Mouse (Mus musculus) stomach, postnatal 0 days (tissue): ENCODE measurements around the gene Omp. TPM values are rescaled to one million over a fixed set of nuclear protein-coding genes. Genes with fewer than 3 reads are reported as not detected.

ENCODE experiments used
- ATAC-seq: fragments of 200-750 bp; cut with Nextera tagmentation; 2 replicates; pipeline ENCODE4 v1.8.0; 2017; ENCODE audit not compliant: low FRiP score, low TSS enrichment
- DNase-seq: peaks from one replicate; pipeline ENCODE4 v3.0.0-alpha.2; 2016; ENCODE audit warnings: low spot score
- H3K27ac ChIP-seq: fragments of 300-500 bp; sonication (generic); replicated peaks from 2 replicates; pipeline ENCODE4 v1.5.1; 2014; ENCODE audit warnings: mild to moderate bottlenecking, control low read depth
- H3K27me3 ChIP-seq: fragments of 300-500 bp; sonication (generic); 2 replicates; pipeline ENCODE4 v1.6.1; 2014; ENCODE audit warnings: low read length; ENCODE audit not compliant: control insufficient read depth, insufficient read depth
- H3K36me3 ChIP-seq: fragments of 300-500 bp; sonication (generic); 2 replicates; pipeline ENCODE4 v1.6.1; 2014; ENCODE audit warnings: low read length, mixed read lengths; ENCODE audit not compliant: control insufficient read depth, insufficient read depth
- H3K4me1 ChIP-seq: fragments of 300-500 bp; sonication (generic); replicated peaks from 2 replicates; pipeline ENCODE4 v1.6.1; 2014; ENCODE audit warnings: antibody characterized with exemption; ENCODE audit not compliant: control insufficient read depth, insufficient read depth
- H3K4me2 ChIP-seq: fragments of 300-500 bp; sonication (generic); replicated peaks from 2 replicates; pipeline ENCODE4 v1.6.1; 2014; ENCODE audit warnings: low read depth, mild to moderate bottlenecking, control low read depth, moderate library complexity
- H3K4me3 ChIP-seq: fragments of 300-500 bp; sonication (generic); 2 replicates; pipeline ENCODE4 v1.5.1; 2014; ENCODE audit warnings: low read depth, low read length, control low read depth
- H3K9ac ChIP-seq: fragments of 300-500 bp; sonication (generic); 2 replicates; pipeline ENCODE4 v1.6.1; 2014; ENCODE audit warnings: mild to moderate bottlenecking, low read length, control low read depth, mixed read lengths
- H3K9me3 ChIP-seq: fragments of 300-500 bp; sonication (generic); 2 replicates; pipeline ENCODE4 v1.6.1; 2016; ENCODE audit warnings: low read length; ENCODE audit not compliant: control insufficient read depth
- CTCF ChIP-seq: IDR thresholded peaks from 2 replicates; pipeline ENCODE4 v1.5.1; 2016; ENCODE audit warnings: antibody characterized with exemption, low read depth, mild to moderate bottlenecking, moderate library complexity
- EP300 ChIP-seq: optimal IDR thresholded peaks from 2 replicates; pipeline ENCODE3; 2016; ENCODE audit warnings: antibody characterized with exemption
- WGBS: fragments of 180-500 bp; shearing (Covaris S2); extraction: QIAGEN DNeasy Blood & Tissue Kit; methylation state at CpG from one replicate; pipeline ENCODE4 v1.1.7; 2014; 5-methylcytosine and 5-hydroxymethylcytosine counted together
- polyA plus RNA-seq: library from polyadenylated mRNA; unstranded; fragments of >200 nt; fragmentation: Nextera tagmentation; extraction: Ambion mirVana; gene quantifications from 2 replicates; pipeline ENCODE4 v1.2.1, GENCODE M21; 2015

Gene Omp
- polyA plus RNA-seq, 1 experiment from 2014 or later, result 0.65 TPM

DNA sequence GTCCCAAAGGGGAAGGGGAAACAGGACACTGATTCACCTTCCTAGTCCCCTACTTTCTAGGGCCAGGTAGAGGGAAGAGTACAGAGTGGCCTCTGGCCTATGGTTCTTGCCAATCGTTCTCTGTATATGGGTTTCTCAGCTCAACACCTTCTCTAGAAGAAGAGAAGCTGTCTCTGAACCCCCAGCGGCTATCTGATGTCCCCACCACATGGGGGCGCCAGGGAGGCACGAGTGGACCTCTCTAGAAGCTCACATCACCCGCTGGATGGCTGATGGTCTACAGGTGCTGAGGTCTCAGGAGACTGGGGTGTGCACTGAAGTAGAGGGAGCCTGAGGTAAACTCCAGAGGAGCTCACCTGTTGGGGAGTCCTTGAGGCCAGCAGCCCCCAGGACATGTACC is 19.8 kb downstream of the Omp start:
- no peak overlapping the region for H3K9ac ChIP-seq
- no peaks in the 10 kb centered on the region for H3K9me3 ChIP-seq
- H3K4me1 ChIP-seq, result no peaks in the 10 kb centered on the region
- H3K27ac ChIP-seq, result no peak overlapping the region
- 34% methylated on average over 5 of the region's 5 CpGs for WGBS
- peak; percentile 65 for DNase-seq
- ATAC-seq, result no peak
- no peak for TF ChIP-seq EP300
- peak; percentile 70 for TF ChIP-seq CTCF
- no peak overlapping the region for H3K4me3 ChIP-seq
- no peaks in the 10 kb centered on the region for H3K27me3 ChIP-seq
- H3K4me2 ChIP-seq, result no peak overlapping the region
- 0 out of 2 replicates have a peak, but pooled peaks cover 2% of the 10 kb centered on the region for H3K36me3 ChIP-seq

DNA sequence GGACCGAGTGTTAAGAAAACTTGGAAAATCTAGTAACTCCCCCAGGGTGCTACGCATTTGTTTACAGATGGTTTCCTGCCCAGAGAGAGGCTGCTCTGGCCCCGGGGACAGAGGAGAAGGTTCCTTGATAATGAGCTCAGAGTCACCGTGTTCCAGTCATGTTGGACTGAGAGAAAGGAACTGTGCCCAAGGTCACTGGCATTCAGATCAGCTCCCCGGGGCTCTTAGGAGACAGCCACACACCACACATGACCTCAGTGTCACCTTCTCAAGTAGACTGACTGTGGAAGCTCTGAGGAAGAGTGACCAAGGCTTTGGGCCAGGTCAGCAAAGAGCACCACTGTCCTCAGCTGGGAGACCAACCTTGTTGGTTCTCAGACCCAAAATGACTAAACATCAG is 20.6 kb downstream of the Omp start:
- TF ChIP-seq EP300 (no peak), CTCF (no peak)
- no peaks in the 10 kb centered on the region for H3K4me1 ChIP-seq
- no peak for ATAC-seq

GRCm38 (mm10) chr7:98121673-98122072 is 23.6 kb downstream of the Omp start:
- H3K27me3 ChIP-seq, result no peaks in the 10 kb centered on the region
- H3K4me2 ChIP-seq, result no peak overlapping the region
- H3K27ac ChIP-seq, result no peak overlapping the region
- DNase-seq, result no peak
- ATAC-seq, result no peak
- H3K9ac ChIP-seq, result no peak overlapping the region
- H3K4me3 ChIP-seq, result no peak overlapping the region
- H3K9me3 ChIP-seq, result no peaks in the 10 kb centered on the region
- H3K4me1 ChIP-seq, result 0 out of 2 replicates have a peak, but pooled peaks cover 3% of the 10 kb centered on the region
- 70% methylated on average over 8 of the region's 8 CpGs for WGBS
- TF ChIP-seq CTCF, result no peak
- TF ChIP-seq EP300, result no peak
- H3K36me3 ChIP-seq, result 0 out of 2 replicates have a peak, but pooled peaks cover 2% of the 10 kb centered on the region

More for the DNA sequence above, 20.6 kb downstream of the Omp start:
- Histone ChIP-seq H3K36me3 (0 out of 2 replicates have a peak, but pooled peaks cover 2% of the 10 kb centered on the region), H3K4me2 (no peak overlapping the region), H3K27ac (no peak overlapping the region), H3K27me3 (no peaks in the 10 kb centered on the region), H3K4me3 (no peak overlapping the region), H3K9me3 (no peaks in the 10 kb centered on the region), H3K9ac (no peak overlapping the region)
- 37% methylated on average over 5 of the region's 5 CpGs for WGBS
- no peak for DNase-seq

DNA sequence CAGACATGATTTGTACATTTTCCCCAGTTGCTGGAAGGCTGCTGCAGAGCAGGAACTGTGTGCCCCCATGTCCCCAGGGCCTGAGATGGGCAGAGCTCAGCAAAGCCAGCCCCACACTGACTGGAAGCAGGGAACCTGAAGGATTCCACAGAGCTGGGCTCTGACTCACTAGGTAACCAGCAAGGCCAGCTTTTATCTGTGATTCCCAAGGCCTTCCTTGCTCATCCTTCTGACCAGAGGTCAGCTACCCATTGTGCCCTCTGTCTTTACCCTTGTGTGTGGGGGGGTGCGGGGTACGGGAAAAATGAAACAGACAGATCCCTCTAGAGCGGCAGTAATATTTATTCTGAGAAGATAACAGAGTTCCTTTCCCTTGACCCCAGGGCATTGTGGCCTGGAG is 24.1 kb downstream of the Omp start:
- ATAC-seq, result no peak
- WGBS, result 61% methylated on average over 3 of the region's 3 CpGs
- no peak for DNase-seq
- no peak overlapping the region for H3K4me3 ChIP-seq
- H3K9me3 ChIP-seq, result no peaks in the 10 kb centered on the region
- H3K36me3 ChIP-seq, result 0 out of 2 replicates have a peak, but pooled peaks cover 2% of the 10 kb centered on the region
- 0 out of 2 replicates have a peak, but pooled peaks cover 3% of the 10 kb centered on the region for H3K4me1 ChIP-seq
- H3K9ac ChIP-seq, result no peak overlapping the region
- H3K27me3 ChIP-seq, result no peaks in the 10 kb centered on the region
- no peak overlapping the region for H3K27ac ChIP-seq
- no peak overlapping the region for H3K4me2 ChIP-seq
- TF ChIP-seq EP300 (no peak), CTCF (no peak)

- peak; percentile 82 for ATAC-seq
- TF ChIP-seq EP300, result no peak
- TF ChIP-seq CTCF, result peak; percentile 89
- H3K9me3 ChIP-seq, result no peaks in the 10 kb centered on the region
- no peaks in the 10 kb centered on the region for H3K27me3 ChIP-seq
- WGBS, result 10% methylated on average over 7 of the region's 7 CpGs
- H3K4me2 ChIP-seq, result peak overlapping the region; percentile 55
- H3K27ac ChIP-seq, result no peak overlapping the region; the same call in 1 of the 2 replicates
- H3K4me1 ChIP-seq, result 0 out of 2 replicates have a peak, but pooled peaks cover 3% of the 10 kb centered on the region
- H3K4me3 ChIP-seq, result no peak overlapping the region
- DNase-seq, result peak; percentile 86
- no peak overlapping the region for H3K9ac ChIP-seq
- 0 out of 2 replicates have a peak, but pooled peaks cover 2% of the 10 kb centered on the region for H3K36me3 ChIP-seq
Measured at GRCm38 (mm10) chr7:98120325-98120724, 25.0 kb downstream of the Omp start.

- Histone ChIP-seq H3K4me1 (0 out of 2 replicates have a peak, but pooled peaks cover 3% of the 10 kb centered on the region), H3K36me3 (0 out of 2 replicates have a peak, but pooled peaks cover 2% of the 10 kb centered on the region), H3K27ac (no peak overlapping the region), H3K4me2 (no peak overlapping the region; the same call in 1 of the 2 replicates), H3K9me3 (no peaks in the 10 kb centered on the region), H3K9ac (no peak overlapping the region), H3K4me3 (no peak overlapping the region), H3K27me3 (no peaks in the 10 kb centered on the region)
- 88% methylated on average over 2 of the region's 2 CpGs for WGBS
- ATAC-seq (peak; percentile 4; the same call in 1 of the 2 replicates), DNase-seq (no peak)
- no peak for TF ChIP-seq CTCF
- TF ChIP-seq EP300, result no peak
Measured at GRCm38 (mm10) chr7:98119961-98120232, 25.4 kb downstream of the Omp start.
